Mouse (Mus musculus): Measurements from ENCODE around the gene Fam129b.

DNA sequence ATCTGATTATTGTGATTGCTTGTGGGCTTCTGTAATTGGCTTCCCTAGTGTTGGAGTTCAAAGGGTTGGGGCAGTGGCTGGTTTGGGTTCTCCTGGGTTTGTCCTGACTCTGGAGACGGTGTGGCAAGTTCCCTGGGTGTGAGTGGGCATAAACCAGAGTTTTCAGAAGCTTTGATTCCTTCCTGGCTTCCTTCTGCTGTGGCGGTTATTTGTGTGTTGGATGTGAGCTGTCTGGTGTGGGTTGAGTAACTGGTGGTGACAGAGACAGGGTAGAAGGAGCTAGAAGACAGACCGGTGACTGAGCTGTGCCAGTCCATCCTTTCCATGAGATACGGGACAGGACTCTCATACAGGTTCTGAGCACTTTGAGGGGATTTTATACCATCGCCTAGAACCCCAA lies 3.7 kb downstream of the Fam129b start:
- TF ChIP-seq CTCF (IDR thresholded peaks at IDR 0.05; ENCODE audit: low read depth, low read length) (no peak), POLR2A (IDR thresholded peaks at IDR 0.05; ENCODE audit: borderline replicate concordance, low read depth, low read length) (no peak)

Measured in bone marrow macrophage, adult 2 months (primary cell).